Mouse (Mus musculus) CH12.LX (cell line): ENCODE results near the gene Syap1. TPM values are rescaled to one million over a fixed set of nuclear protein-coding genes. Genes with fewer than 3 reads are reported as not detected.
A peak's percentile ranks its signal among the peaks of the same experiment; 100 is the strongest.

ENCODE experiments used
- DNase-seq: peaks from one replicate; pipeline ENCODE4 v3.0.0-alpha.2; 2013; ENCODE audit errors: extremely low read depth
- H3K27ac ChIP-seq: 2 replicates; pipeline ENCODE4 v1.5.1; 2012; ENCODE audit warnings: low read depth, mild to moderate bottlenecking, control low read depth, moderate library complexity; ENCODE audit not compliant: insufficient read depth
- H3K27me3 ChIP-seq: replicated peaks from 2 replicates; pipeline ENCODE3; 2012; ENCODE audit warnings: inconsistent platforms
- H3K36me3 ChIP-seq, 2 experiments: replicated peaks in 1 of 2; 2 replicates each; pipeline versions ENCODE3 to v1.6.1; 2012; ENCODE audit warnings: inconsistent platforms in 1 of 2, low read length in 1 of 2, mild to moderate bottlenecking in 1 of 2, mixed read lengths in 1 of 2, moderate library complexity in 1 of 2; ENCODE audit not compliant: control insufficient read depth in 1 of 2, insufficient read depth in 1 of 2
- H3K4me1 ChIP-seq, 2 experiments: 2 replicates each; pipeline ENCODE4 v1.6.1; 2012; ENCODE audit warnings: inconsistent platforms in 1 of 2, moderate library complexity in 1 of 2; ENCODE audit not compliant: insufficient read depth in 2 of 2, control insufficient read depth in 1 of 2
- H3K4me2 ChIP-seq: 2 replicates; pipeline ENCODE4 v1.6.1; 2012; ENCODE audit warnings: low read depth, mild to moderate bottlenecking, control low read depth; ENCODE audit not compliant: poor library complexity, insufficient read depth, severe bottlenecking
- H3K4me3 ChIP-seq, 3 experiments: fragments of 150-350 bp in 1 of 3; sonication (generic) in 1 of 3; replicated peaks in 1 of 3; 2 replicates each; pipeline versions ENCODE3 to v1.5.1; 2011 to 2012; ENCODE audit warnings: low read depth in 2 of 3, low read length in 2 of 3, mild to moderate bottlenecking in 2 of 3, moderate library complexity in 2 of 3, control low read depth in 1 of 3, improper control_type of control experiment in 1 of 3, inconsistent platforms in 1 of 3, mixed read lengths in 1 of 3; ENCODE audit not compliant: poor library complexity in 1 of 3
- H3K79me2 ChIP-seq: replicated peaks from 2 replicates; pipeline ENCODE4 v1.6.1; 2012; ENCODE audit warnings: mild to moderate bottlenecking, moderate library complexity; ENCODE audit not compliant: control insufficient read depth, poor library complexity, insufficient read depth, severe bottlenecking; ENCODE audit errors: extremely low read depth
- H3K9ac ChIP-seq: 2 replicates; pipeline ENCODE4 v1.6.1; 2012; ENCODE audit warnings: low read depth, mild to moderate bottlenecking, control low read depth, moderate library complexity; ENCODE audit not compliant: insufficient read depth
- H3K9me3 ChIP-seq: replicated peaks from 2 replicates; pipeline ENCODE3; 2012; ENCODE audit warnings: low read length, inconsistent platforms, mixed read lengths
- BHLHE40 ChIP-seq: IDR thresholded peaks from 2 replicates; pipeline ENCODE4 v1.6.1; 2011; ENCODE audit warnings: mild to moderate bottlenecking, low read depth, low read length, improper control_type of control experiment
- CHD1 ChIP-seq: IDR thresholded peaks from 2 replicates; pipeline ENCODE4 v1.6.1; 2012; ENCODE audit warnings: low read depth, low read length, improper control_type of control experiment, inconsistent platforms
- CHD2 ChIP-seq: IDR thresholded peaks from 2 replicates; pipeline ENCODE4 v1.6.1; 2011; ENCODE audit warnings: low read length, improper control_type of control experiment
- CTCF ChIP-seq, 2 experiments: IDR thresholded peaks in 1 of 2; conservative IDR thresholded peaks in 1 of 2; 2 replicates each; pipeline ENCODE4 v1.5.1; 2011 to 2012; ENCODE audit warnings: low read depth in 2 of 2, low read length in 2 of 2, improper control_type of control experiment in 1 of 2, inconsistent platforms in 1 of 2, mild to moderate bottlenecking in 1 of 2, moderate library complexity in 1 of 2
- E2F4 ChIP-seq: IDR thresholded peaks from 2 replicates; pipeline ENCODE4 v1.6.1; 2011; ENCODE audit warnings: low read depth, low read length, improper control_type of control experiment; ENCODE audit not compliant: insufficient replicate concordance
- ELF1 ChIP-seq: IDR thresholded peaks from 2 replicates; pipeline ENCODE4 v1.6.1; 2014; ENCODE audit warnings: low read depth, mild to moderate bottlenecking, inconsistent platforms, low read length, improper control_type of control experiment
- EP300 ChIP-seq: IDR thresholded peaks from 2 replicates; pipeline ENCODE4 v1.6.1; 2011; ENCODE audit warnings: low read length, improper control_type of control experiment
- ETS1 ChIP-seq: conservative IDR thresholded peaks from 2 replicates; pipeline ENCODE4 v1.6.1; 2012; ENCODE audit warnings: low read depth, mild to moderate bottlenecking, inconsistent platforms, low read length, improper control_type of control experiment, moderate library complexity
- GABPA ChIP-seq: IDR thresholded peaks from 2 replicates; pipeline ENCODE4 v1.6.1; 2012; ENCODE audit warnings: low read depth, low read length, improper control_type of control experiment, inconsistent platforms; ENCODE audit not compliant: insufficient replicate concordance
- HCFC1 ChIP-seq: IDR thresholded peaks from 2 replicates; pipeline ENCODE4 v1.6.1; 2012; ENCODE audit warnings: low read depth, mild to moderate bottlenecking, inconsistent platforms, low read length, improper control_type of control experiment
- IRF4 ChIP-seq: IDR thresholded peaks from 2 replicates; pipeline ENCODE4 v1.6.1; 2014; ENCODE audit warnings: low read depth, mild to moderate bottlenecking, inconsistent platforms, low read length, improper control_type of control experiment
- JUN ChIP-seq: IDR thresholded peaks from 2 replicates; pipeline ENCODE4 v1.6.1; 2011; ENCODE audit warnings: low read depth, mild to moderate bottlenecking, low read length, improper control_type of control experiment, moderate library complexity; ENCODE audit not compliant: insufficient read depth
- JUND ChIP-seq: conservative IDR thresholded peaks from 2 replicates; pipeline ENCODE4 v1.6.1; 2011; ENCODE audit warnings: low read depth, low read length, improper control_type of control experiment
- KAT2A ChIP-seq: IDR thresholded peaks from 2 replicates; pipeline ENCODE4 v1.6.1; 2012; ENCODE audit warnings: low read length, improper control_type of control experiment, inconsistent platforms; ENCODE audit not compliant: insufficient replicate concordance
- MAFK ChIP-seq: IDR thresholded peaks from 2 replicates; pipeline ENCODE4 v1.6.1; 2011; ENCODE audit warnings: low read length, improper control_type of control experiment; ENCODE audit not compliant: insufficient replicate concordance
- MAX ChIP-seq: IDR thresholded peaks from 2 replicates; pipeline ENCODE4 v1.6.1; 2011; ENCODE audit warnings: low read length, improper control_type of control experiment
- MAZ ChIP-seq: IDR thresholded peaks from 2 replicates; pipeline ENCODE4 v1.6.1; 2012; ENCODE audit warnings: low read depth, mild to moderate bottlenecking, inconsistent platforms, low read length, improper control_type of control experiment, moderate library complexity
- MEF2A ChIP-seq: IDR thresholded peaks from 2 replicates; pipeline ENCODE4 v1.6.1; 2014; ENCODE audit warnings: low read depth, mild to moderate bottlenecking, inconsistent platforms, low read length, improper control_type of control experiment, borderline replicate concordance
- MXI1 ChIP-seq: IDR thresholded peaks from 2 replicates; pipeline ENCODE4 v1.6.1; 2011; ENCODE audit warnings: mild to moderate bottlenecking, low read depth, low read length, improper control_type of control experiment
- MYC ChIP-seq: IDR thresholded peaks from 2 replicates; pipeline ENCODE4 v1.6.1; 2011; ENCODE audit warnings: low read depth, mild to moderate bottlenecking, improper control_type of control experiment, low read length
- NELFE ChIP-seq: IDR thresholded peaks from 2 replicates; pipeline ENCODE4 v1.6.1; 2011; ENCODE audit warnings: low read depth, low read length, improper control_type of control experiment
- NRF1 ChIP-seq: IDR thresholded peaks from 2 replicates; pipeline ENCODE4 v1.6.1; 2014; ENCODE audit warnings: low read depth, mild to moderate bottlenecking, inconsistent platforms, low read length, improper control_type of control experiment, moderate library complexity
- PAX5 ChIP-seq: IDR thresholded peaks from 2 replicates; pipeline ENCODE4 v1.6.1; 2012; ENCODE audit warnings: low read length, inconsistent platforms, mixed read lengths
- POLR2A ChIP-seq: IDR thresholded peaks from 2 replicates; pipeline ENCODE4 v1.6.1; 2011; ENCODE audit warnings: low read depth, mild to moderate bottlenecking, improper control_type of control experiment, low read length
- POLR2AphosphoS2 ChIP-seq: IDR thresholded peaks from 2 replicates; pipeline ENCODE4 v1.6.1; 2011; ENCODE audit warnings: low read depth, low read length, improper control_type of control experiment
- RAD21 ChIP-seq: IDR thresholded peaks from 2 replicates; pipeline ENCODE4 v1.6.1; 2011; ENCODE audit warnings: low read depth, mild to moderate bottlenecking, low read length, improper control_type of control experiment, moderate library complexity
- RCOR1 ChIP-seq: conservative IDR thresholded peaks from 2 replicates; pipeline ENCODE4 v1.6.1; 2012; ENCODE audit warnings: low read depth, mild to moderate bottlenecking, inconsistent platforms, low read length, improper control_type of control experiment
- SIN3A ChIP-seq: IDR thresholded peaks from 2 replicates; pipeline ENCODE4 v1.6.1; 2012; ENCODE audit warnings: low read length, improper control_type of control experiment, inconsistent platforms
- SMC3 ChIP-seq: IDR thresholded peaks from 2 replicates; pipeline ENCODE4 v1.6.1; 2011; ENCODE audit warnings: low read depth, low read length, improper control_type of control experiment
- TBP ChIP-seq: conservative IDR thresholded peaks from 2 replicates; pipeline ENCODE4 v1.6.1; 2011; ENCODE audit warnings: low read depth, low read length, improper control_type of control experiment
- TCF12 ChIP-seq: IDR thresholded peaks from 2 replicates; pipeline ENCODE4 v1.6.1; 2014; ENCODE audit warnings: low read depth, mild to moderate bottlenecking, inconsistent platforms, low read length, improper control_type of control experiment
- UBTF ChIP-seq: IDR thresholded peaks from 2 replicates; pipeline ENCODE4 v1.6.1; 2012; ENCODE audit warnings: low read depth, mild to moderate bottlenecking, inconsistent platforms, low read length, improper control_type of control experiment, moderate library complexity
- USF1 ChIP-seq: IDR thresholded peaks from 2 replicates; pipeline ENCODE4 v1.6.1; 2014; ENCODE audit warnings: low read depth, mild to moderate bottlenecking, inconsistent platforms, low read length, improper control_type of control experiment
- USF2 ChIP-seq: conservative IDR thresholded peaks from 2 replicates; pipeline ENCODE4 v1.6.1; 2011; ENCODE audit warnings: low read depth, low read length, improper control_type of control experiment
- ZC3H11A ChIP-seq: IDR thresholded peaks from 2 replicates; pipeline ENCODE4 v1.6.1; 2012; ENCODE audit warnings: low read depth, mild to moderate bottlenecking, inconsistent platforms, low read length, improper control_type of control experiment
- ZKSCAN1 ChIP-seq: IDR thresholded peaks from 2 replicates; pipeline ENCODE4 v1.6.1; 2012; ENCODE audit warnings: low read depth, inconsistent platforms, low read length, improper control_type of control experiment, borderline replicate concordance
- ZMIZ1 ChIP-seq: IDR thresholded peaks from 2 replicates; pipeline ENCODE4 v1.6.1; 2012; ENCODE audit warnings: low read depth, mild to moderate bottlenecking, inconsistent platforms, low read length, improper control_type of control experiment
- ZNF384 ChIP-seq: IDR thresholded peaks from 2 replicates; pipeline ENCODE4 v1.6.1; 2012; ENCODE audit warnings: low read depth, low read length, improper control_type of control experiment, inconsistent platforms
- dilution Hi-C: fragments of 300-500 bp; cut with MboI; formaldehyde crosslinking; loops from 2 replicates; pipeline ENCODE4 v1.14.3; 2020; ENCODE audit warnings: low sequenced_read_pairs; ENCODE audit not compliant: extremely low pct_unique_long_range_greater_than_20kb, extremely low pct_ligation_motif_present
- in situ Hi-C: fragments of 300-500 bp; cut with MboI; formaldehyde crosslinking; loops from 3 replicates; pipeline ENCODE4 v1.14.3; 2019; ENCODE audit warnings: low sequenced_read_pairs, low pct_ligation_motif_present, low pct_unique_long_range_greater_than_20kb, mixed read lengths
- polyA plus RNA-seq: library from polyadenylated mRNA; unstranded; fragments of >175 nt; gene quantifications from 2 replicates; pipeline ENCODE4 v1.2.1, GENCODE M21; 2012; ENCODE audit warnings: low read depth; ENCODE audit not compliant: insufficient read length
- total RNA-seq, 2 experiments: library from RNA; depleted of rRNA; stranded (reverse); fragments of 300-350 nt in 1 of 2; fragments of >200 nt in 1 of 2; gene quantifications; 2 replicates each; pipeline ENCODE4 v1.2.3; 2012 to 2014

Syap1 gene
- total RNA-seq (2012; rRNA removed) (5.9 and 6.2 TPM in 2 replicates), total RNA-seq (2014; rRNA removed) (14.7 and 18.1 TPM in 2 replicates), polyA plus RNA-seq (12.3 and 13.4 TPM in 2 replicates)

GRCm38 (mm10) chrX:162887931-162888511 lies at the start of gene Syap1:
Gene Syap1 (minus strand): TSS chrX:162888447.
- TF ChIP-seq MAX (no peak), BHLHE40 (no peak), PAX5 (no peak), GABPA (no peak), ZKSCAN1 (no peak), MEF2A (no peak), JUN (no peak), EP300 (no peak), POLR2A (peak; percentile 61; the same call in 1 of the 2 replicates), NRF1 (peak; percentile 74), CHD2 (no peak), SIN3A (peak; percentile 34; the same call in 1 of the 2 replicates), ZMIZ1 (no peak), JUND (no peak), ZNF384 (no peak), MAZ (no peak), E2F4 (no peak), CHD1 (no peak), KAT2A (no peak), TBP (no peak), CTCF (conservative IDR thresholded peaks at IDR 0.05 in 1 of 2, IDR thresholded peaks at IDR 0.05 in 1 of 2; ENCODE audit: low read depth in 2 of 2, low read length in 2 of 2) (no peak), USF2 (no peak), ELF1 (0 out of 2 replicates have a peak, but pooled peaks have one; percentile 10), SMC3 (no peak), UBTF (no peak), IRF4 (no peak), USF1 (no peak), ZC3H11A (no peak), MAFK (no peak), MYC (no peak), TCF12 (no peak), HCFC1 (peak; percentile 61), RCOR1 (no peak), NELFE (no peak), ETS1 (no peak), RAD21 (no peak), POLR2AphosphoS2 (no peak), MXI1 (no peak)
- in situ Hi-C loops = no loop called here
- dilution Hi-C loops = no loop called here
- peak; percentile 57 for DNase-seq
- Histone ChIP-seq H3K27me3 (no peaks in the 10 kb centered on the region), H3K4me2 (peak within 1 kb of the TSS; percentile 3; the same call in 1 of the 2 replicates), H3K9me3 (no peaks in the 10 kb centered on the region), H3K9ac (peak within 1 kb of the TSS; percentile 91), H3K4me1 (no peaks in the 10 kb centered on the region), H3K27ac (no peak within 1 kb of the TSS), H3K4me3 (peak within 1 kb of the TSS; percentile 66 to 82 (median 78)), H3K36me3 (no peaks in the 10 kb centered on the region), H3K79me2 (no peaks in the 10 kb centered on the region; the same call in 1 of the 2 replicates)
